Comparison of ENCODE assay signal across 10 mouse cellular contexts in the genomic region with DNA sequence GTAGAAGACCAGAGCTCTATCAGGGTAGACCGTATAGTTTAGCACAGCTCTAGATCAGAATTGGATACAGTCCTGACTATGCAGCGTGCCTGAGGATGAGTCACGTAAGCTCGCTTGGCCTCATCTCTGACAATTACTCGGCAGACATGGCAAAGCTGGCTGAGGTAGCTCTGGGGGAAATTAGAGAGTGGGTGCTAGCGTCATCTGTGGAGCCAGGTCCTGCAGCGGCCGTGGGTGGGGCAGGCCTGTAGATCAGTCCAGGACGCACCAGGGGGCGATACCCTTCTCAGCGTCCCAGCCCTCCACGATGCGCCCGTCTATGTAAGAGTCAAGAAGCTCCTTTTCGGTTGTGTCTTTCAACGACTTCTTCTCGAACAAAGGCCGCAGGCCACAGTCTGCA. TPM values are rescaled to one million over a fixed set of nuclear protein-coding genes. Genes with fewer than 3 reads are reported as not detected.
A peak's percentile ranks its signal among the peaks of the same experiment; 100 is the strongest.
DNase-seq lines count a peak whose midpoint lies in the region; ATAC-seq lines count a peak whose summit lies in the region.
"Had no signal": no experiment of that assay in that cellular context is flagged by ENCODE, and none has a peak within 500 bp of the region (broad histone marks: within the 10 kb centered on the region; RNA-seq: fewer than 3 reads in every experiment).

No protein-coding gene starts in this region.

- intact Hi-C loops in heart, postnatal 36 days (cut with DNase I), result no loop called here

- 0 out of 2 replicates have a peak, but pooled peaks have one; percentile 44 for ATAC-seq in granulocyte monocyte progenitor cell, adult 5-6 weeks (replicated peaks; ENCODE audit: poor library complexity, severe bottlenecking)
- no peak for ATAC-seq in erythroid progenitor cell, adult 5-6 weeks (replicated peaks; ENCODE audit: low FRiP score, poor library complexity, severe bottlenecking)
- ATAC-seq: forebrain, embryonic 14.5 days; hindbrain, embryonic 16.5 days had no signal

- DNase-seq in layer of hippocampus, adult 9-11 months, result peak; percentile 70
- DNase-seq in layer of hippocampus, postnatal 10 days (ENCODE audit: low spot score in 2 of 2), result no peak
- DNase-seq in 3134 (ENCODE audit: extremely low read depth, insufficient read length, low spot score) (peak; percentile 37), 3T3-L1 (ENCODE audit: low read depth, low spot score) (peak; percentile 39)
- DNase-seq in heart, postnatal 36 days, result no peak
- DNase-seq: gastrocnemius, postnatal 25 days had no signal

RNA-seq across cellular contexts. Expression of gene F2, which starts 6.5 kb away (rescaled TPM):
- total RNA-seq in layer of hippocampus, postnatal 10 days (2021), result under 1 TPM; 0.18 to 0.20 TPM
- not detected in 2 replicates for total RNA-seq in granulocyte monocyte progenitor cell, adult 5-6 weeks (2014; fragmentation: Nextera tagmentation)
- total RNA-seq in granulocyte monocyte progenitor cell, adult 5-6 weeks (2017), result not detected in 2 replicates
- not detected in 2 replicates for total RNA-seq in erythroid progenitor cell, adult 5-6 weeks (2015; ENCODE audit: low replicate concordance)
- total RNA-seq in erythroid progenitor cell, adult 5-6 weeks (2017; ENCODE audit: low replicate concordance), result 0.26 TPM in 1 of 2 replicates, not detected in the other
- total RNA-seq in heart, postnatal 36 days (2021), result not detected

RNA-seq across cellular contexts. Expression of gene Zfp408, which starts 19.9 kb away (rescaled TPM):
- 10 to 100 TPM; 15.1 to 17.0 TPM for total RNA-seq in layer of hippocampus, postnatal 10 days (2021)
- total RNA-seq in granulocyte monocyte progenitor cell, adult 5-6 weeks (2014; fragmentation: Nextera tagmentation), result 7.0 and 10.3 TPM in 2 replicates
- 5.8 and 8.7 TPM in 2 replicates for total RNA-seq in granulocyte monocyte progenitor cell, adult 5-6 weeks (2017)
- 5.0 and 10.1 TPM in 2 replicates for total RNA-seq in erythroid progenitor cell, adult 5-6 weeks (2015; ENCODE audit: low replicate concordance)
- total RNA-seq in erythroid progenitor cell, adult 5-6 weeks (2017; ENCODE audit: low replicate concordance), result 1.1 and 3.6 TPM in 2 replicates
- 1 to 10 TPM; 3.5 to 4.2 TPM for total RNA-seq in heart, postnatal 36 days (2021)

RNA-seq across cellular contexts. Expression of gene Arhgap1, which starts 20.0 kb away (rescaled TPM):
- total RNA-seq in layer of hippocampus, postnatal 10 days (2021), result 10 to 100 TPM; 66.9 to 68.3 TPM
- 66.5 and 81.6 TPM in 2 replicates for total RNA-seq in granulocyte monocyte progenitor cell, adult 5-6 weeks (2014; fragmentation: Nextera tagmentation)
- 33.2 and 40.2 TPM in 2 replicates for total RNA-seq in granulocyte monocyte progenitor cell, adult 5-6 weeks (2017)
- 20.2 and 52.0 TPM in 2 replicates for total RNA-seq in erythroid progenitor cell, adult 5-6 weeks (2015; ENCODE audit: low replicate concordance)
- 8.3 and 24.5 TPM in 2 replicates for total RNA-seq in erythroid progenitor cell, adult 5-6 weeks (2017; ENCODE audit: low replicate concordance)
- 10 to 100 TPM; 23.6 to 27.3 TPM for total RNA-seq in heart, postnatal 36 days (2021)

Comparison
In these comparisons a context has a peak if more than half of its experiments do, and no peak if none do; other contexts are left out.
1. DNase-seq: peak in layer of hippocampus, adult 9-11 months (single experiment), 3134 (single experiment) and 3T3-L1 (single experiment); none in layer of hippocampus, postnatal 10 days (0 of 2) and heart, postnatal 36 days (0 of 2).